ENCODE assay signal across 13 mouse cellular contexts in genomic region chr17:51971444-51971843, GRCm38 (mm10).
DNase-seq lines count a peak whose midpoint lies in the region; ATAC-seq and TF ChIP-seq lines count a peak whose summit lies in the region.
"Had no signal": no experiment of that assay in that cellular context is flagged by ENCODE, and none has a peak within 500 bp of the region (broad histone marks: within the 10 kb centered on the region; RNA-seq: fewer than 3 reads in every experiment).

No protein-coding gene starts in this region.

- no peaks in the 10 kb centered on the region for H3K36me3 ChIP-seq in heart, adult 2 months (ENCODE audit: control insufficient read depth, insufficient read depth, low read length)
- H3K36me3 ChIP-seq in midbrain, embryonic 11.5 days (ENCODE audit: control insufficient read depth, insufficient read depth, low read length) = no peaks in the 10 kb centered on the region
- no peaks in the 10 kb centered on the region for H3K36me3 ChIP-seq in midbrain, embryonic 13.5 days
- H3K36me3 ChIP-seq in small intestine, adult 2 months (ENCODE audit: control insufficient read depth, insufficient read depth, low read length) = no peaks in the 10 kb centered on the region
- H3K36me3 ChIP-seq: hindbrain, embryonic 15.5 days; limb, embryonic 13.5 days; midbrain, embryonic 10.5 days had no signal

- no peak overlapping the region for H3K4me3 ChIP-seq in heart, adult 2 months
- no peak overlapping the region for H3K4me3 ChIP-seq in midbrain, embryonic 11.5 days (ENCODE audit: low read depth, low read length)
- no peak overlapping the region for H3K4me3 ChIP-seq in midbrain, embryonic 13.5 days (replicated peaks)
- H3K4me3 ChIP-seq in bone marrow, adult 2 months (replicated peaks; ENCODE audit: control insufficient read depth, low read depth, low read length) = no peak overlapping the region
- H3K4me3 ChIP-seq in small intestine, adult 2 months (ENCODE audit: low read depth, low read length) = no peak overlapping the region
- H3K4me3 ChIP-seq: hindbrain, embryonic 15.5 days; limb, embryonic 13.5 days; midbrain, embryonic 10.5 days had no signal

- DNase-seq in heart, adult 2 months = no peak
- DNase-seq in heart, adult 18-20 months = no peak
- DNase-seq in midbrain, embryonic 11.5 days (ENCODE audit: low spot score, missing footprints) = peak; percentile 88
- no peak for DNase-seq in right cerebral cortex, adult 18-20 months
- DNase-seq in kidney, postnatal 25 days = no peak
- DNase-seq: adrenal gland, postnatal 25 days had no signal

- 49% methylated on average over 3 of the region's 3 CpGs for WGBS in heart, adult 2 months
- 53% methylated on average over 3 of the region's 3 CpGs for WGBS in midbrain, embryonic 11.5 days
- WGBS in midbrain, embryonic 13.5 days = 44% methylated on average over 3 of the region's 3 CpGs
- WGBS in bone marrow, adult 2 months = 58% methylated on average over 3 of the region's 3 CpGs
- WGBS in small intestine, adult 2 months = 48% methylated on average over 3 of the region's 3 CpGs

- H3K9ac ChIP-seq in heart, adult 2 months (ENCODE audit: low read depth, low read length) = no peak overlapping the region
- H3K9ac ChIP-seq in midbrain, embryonic 11.5 days (ENCODE audit: low read length) = no peak overlapping the region
- no peak overlapping the region for H3K9ac ChIP-seq in midbrain, embryonic 13.5 days (replicated peaks)
- H3K9ac ChIP-seq: hindbrain, embryonic 15.5 days; limb, embryonic 13.5 days had no signal

- intact Hi-C loops in heart, adult 2 months (cut with DNase I) = no loop called here

- no peaks in the 10 kb centered on the region for H3K4me1 ChIP-seq in heart, adult 2 months (ENCODE audit: control insufficient read depth, insufficient read depth, low read length)
- no peaks in the 10 kb centered on the region for H3K4me1 ChIP-seq in midbrain, embryonic 11.5 days (ENCODE audit: control insufficient read depth, insufficient read depth, low read length)
- no peaks in the 10 kb centered on the region for H3K4me1 ChIP-seq in midbrain, embryonic 13.5 days (replicated peaks)
- no peaks in the 10 kb centered on the region for H3K4me1 ChIP-seq in bone marrow, adult 2 months (ENCODE audit: control insufficient read depth, insufficient read depth, low read length)
- no peaks in the 10 kb centered on the region for H3K4me1 ChIP-seq in small intestine, adult 2 months (ENCODE audit: control insufficient read depth, insufficient read depth, insufficient read length, low read length)
- H3K4me1 ChIP-seq: hindbrain, embryonic 15.5 days; limb, embryonic 13.5 days; midbrain, embryonic 10.5 days had no signal

- H3K27me3 ChIP-seq in heart, adult 2 months (ENCODE audit: control insufficient read depth, insufficient read depth, low read length) = no peaks in the 10 kb centered on the region
- no peaks in the 10 kb centered on the region for H3K27me3 ChIP-seq in midbrain, embryonic 11.5 days (ENCODE audit: control insufficient read depth, insufficient read depth, low read length)
- no peaks in the 10 kb centered on the region for H3K27me3 ChIP-seq in midbrain, embryonic 13.5 days
- no peaks in the 10 kb centered on the region for H3K27me3 ChIP-seq in small intestine, adult 2 months (ENCODE audit: control insufficient read depth, insufficient read depth, low read length)
- H3K27me3 ChIP-seq: CH12.LX; hindbrain, embryonic 15.5 days; limb, embryonic 13.5 days had no signal

- H3K9me3 ChIP-seq in midbrain, embryonic 11.5 days (ENCODE audit: control insufficient read depth, low read length) = no peaks in the 10 kb centered on the region
- no peaks in the 10 kb centered on the region for H3K9me3 ChIP-seq in midbrain, embryonic 13.5 days
- H3K9me3 ChIP-seq: hindbrain, embryonic 15.5 days; limb, embryonic 13.5 days; midbrain, embryonic 10.5 days had no signal

- H3K79me2 ChIP-seq in heart, adult 2 months (replicated peaks; ENCODE audit: control insufficient read depth, insufficient read depth, low read length) = no peaks in the 10 kb centered on the region

- no peak overlapping the region for H3K4me2 ChIP-seq in midbrain, embryonic 11.5 days
- no peak overlapping the region for H3K4me2 ChIP-seq in midbrain, embryonic 13.5 days (replicated peaks)
- H3K4me2 ChIP-seq: hindbrain, embryonic 15.5 days; limb, embryonic 13.5 days had no signal

- ATAC-seq in midbrain, embryonic 11.5 days (ENCODE audit: low FRiP score) = no peak
- ATAC-seq in midbrain, embryonic 13.5 days = no peak

- peak; percentile 56 for TF ChIP-seq CTCF in heart, adult 2 months (IDR thresholded peaks at IDR 0.05)
- 0 out of 2 replicates have a peak, but pooled peaks have one; percentile 19 for TF ChIP-seq CTCF in bone marrow, adult 2 months (IDR thresholded peaks at IDR 0.05; ENCODE audit: control insufficient read depth, insufficient read depth, low read length)
- peak; percentile 16; the same call in 1 of the 2 replicates for TF ChIP-seq CTCF in small intestine, adult 2 months (IDR thresholded peaks at IDR 0.05; ENCODE audit: extremely low read depth, insufficient read length, insufficient replicate concordance, low read depth, low read length)

- TF ChIP-seq EP300 in heart, adult 2 months (IDR thresholded peaks at IDR 0.05; ENCODE audit: insufficient read depth, low read depth, low read length) = no peak

- no peak for TF ChIP-seq POLR2A in heart, adult 2 months (IDR thresholded peaks at IDR 0.05; ENCODE audit: insufficient read depth, low read depth, low read length)
- no peak for TF ChIP-seq POLR2A in bone marrow, adult 2 months (IDR thresholded peaks at IDR 0.05; ENCODE audit: borderline replicate concordance, control insufficient read depth, low read depth, low read length)
- TF ChIP-seq POLR2A in small intestine, adult 2 months (IDR thresholded peaks at IDR 0.05; ENCODE audit: low read depth, low read length) = no peak

- no peak overlapping the region for H3K27ac ChIP-seq in heart, adult 2 months
- no peak overlapping the region for H3K27ac ChIP-seq in midbrain, embryonic 11.5 days (ENCODE audit: low read depth, low read length)
- no peak overlapping the region for H3K27ac ChIP-seq in midbrain, embryonic 13.5 days
- H3K27ac ChIP-seq in bone marrow, adult 2 months (ENCODE audit: control insufficient read depth, insufficient read depth, low read depth, low read length, poor library complexity) = no peak overlapping the region
- no peak overlapping the region for H3K27ac ChIP-seq in small intestine, adult 2 months (ENCODE audit: insufficient read depth, low read depth, low read length)
- H3K27ac ChIP-seq: hindbrain, embryonic 15.5 days; limb, embryonic 13.5 days; midbrain, embryonic 10.5 days had no signal
